Mouse (Mus musculus): ENCODE results near the gene Prlr.

DNA sequence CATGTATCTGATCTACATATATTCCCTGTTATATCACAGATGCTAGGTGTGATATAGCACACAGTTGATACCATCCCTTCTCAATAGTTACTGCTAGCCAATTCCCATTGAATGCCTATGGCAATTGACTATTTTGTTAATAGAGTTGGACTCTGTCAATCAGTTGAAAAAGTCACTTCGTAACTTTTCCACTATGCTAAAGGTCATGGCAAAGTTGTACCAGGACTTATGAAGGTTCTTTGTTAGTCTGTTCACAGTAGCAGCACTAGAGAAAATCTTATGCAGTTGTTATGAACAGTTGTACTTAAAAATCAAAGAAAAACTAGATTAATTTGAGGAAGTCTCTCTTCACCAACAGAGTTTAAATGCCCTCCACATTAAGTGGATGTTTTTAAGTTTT lies 85.6 kb downstream of the Prlr start:
- TF ChIP-seq CTCF (IDR thresholded peaks at IDR 0.05; ENCODE audit: control insufficient read depth, insufficient read depth, low read length) (no peak), POLR2A (IDR thresholded peaks at IDR 0.05; ENCODE audit: borderline replicate concordance, control insufficient read depth, low read depth, low read length) (no peak)
